Mouse (Mus musculus): ENCODE data around the gene Cds2. TPM values are rescaled to one million over a fixed set of nuclear protein-coding genes. Genes with fewer than 3 reads are reported as not detected.

Cds2 gene
- polyA plus RNA-seq, 1 experiment from 2014 or later: 22.1 TPM

DNA sequence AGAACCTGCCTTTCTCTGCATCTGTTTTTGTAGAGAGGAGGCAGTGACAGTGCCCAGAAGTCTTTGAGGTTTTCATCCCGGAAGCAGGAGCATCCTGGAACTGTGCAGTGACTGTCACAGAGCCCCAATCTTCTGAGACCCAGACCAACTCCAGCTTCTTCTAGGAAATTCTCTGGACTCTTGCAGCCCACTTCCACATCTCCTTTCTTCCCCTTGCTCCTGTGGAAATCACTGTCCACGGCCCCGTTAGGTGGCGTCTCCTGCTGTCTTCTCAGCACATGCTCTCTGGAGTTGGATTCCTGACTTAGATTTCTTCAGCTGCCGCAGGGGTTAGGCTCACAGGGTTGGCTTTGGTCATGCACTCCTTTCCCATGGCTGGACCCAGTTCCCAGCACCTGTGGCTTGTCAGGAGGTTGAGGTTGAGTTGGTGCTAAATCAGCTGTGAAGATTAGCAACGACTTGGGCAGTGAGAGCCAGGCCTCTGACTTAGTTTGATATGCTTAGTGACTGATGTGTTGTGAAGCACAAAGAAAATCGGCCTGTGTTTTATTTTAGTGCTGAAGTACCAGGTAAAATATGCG lies 15.4 kb downstream of the Cds2 start:
- ATAC-seq (ENCODE audit: low read depth): no peak
- H3K9ac ChIP-seq (ENCODE audit: low read length): no peak overlapping the region

DNA sequence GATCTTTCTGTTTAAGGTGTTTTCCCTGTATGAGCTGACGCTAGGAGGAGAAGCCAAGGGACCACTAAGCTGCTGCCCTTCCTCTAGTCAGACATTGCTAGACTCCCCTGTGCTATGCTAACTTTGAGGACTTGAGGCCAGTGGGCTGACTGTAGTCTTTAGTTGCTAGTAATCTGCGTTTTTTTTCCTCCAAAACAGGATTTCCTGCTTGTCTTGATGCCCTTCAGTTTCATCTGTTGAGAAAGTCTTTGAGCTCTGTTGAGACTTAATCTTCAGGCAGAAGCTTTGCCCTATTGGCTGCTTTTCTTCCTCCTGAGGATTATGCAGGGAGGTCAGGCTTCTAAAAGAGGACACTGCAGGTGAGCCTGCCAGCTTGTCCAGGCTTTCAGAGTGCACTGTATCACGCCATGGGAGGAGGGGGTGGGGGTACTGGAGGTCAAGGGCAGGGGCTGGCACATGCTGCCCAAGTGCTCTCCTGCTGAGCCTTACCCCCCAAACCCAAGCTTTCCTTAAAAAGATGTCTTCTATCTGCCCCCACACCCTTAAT lies 16.5 kb downstream of the Cds2 start:
- Histone ChIP-seq H3K9ac (ENCODE audit: low read length) (no peak overlapping the region), H3K4me1 (replicated peaks; ENCODE audit: control insufficient read depth, insufficient read depth, low read length) (peaks cover 27% of the 10 kb centered on the region), H3K36me3 (ENCODE audit: control insufficient read depth, insufficient read depth, low read length) (no peaks in the 10 kb centered on the region), H3K9me3 (ENCODE audit: control insufficient read depth, low read length) (no peaks in the 10 kb centered on the region), H3K27ac (ENCODE audit: low read length) (no peak overlapping the region), H3K27me3 (ENCODE audit: control insufficient read depth, insufficient read depth, low read depth, low read length) (no peaks in the 10 kb centered on the region), H3K4me2 (ENCODE audit: low read depth, low read length) (no peak overlapping the region), H3K4me3 (ENCODE audit: low read length) (no peak overlapping the region)
- no peak for ATAC-seq (ENCODE audit: low read depth)
- 62% methylated on average over 3 of the region's 3 CpGs for WGBS

More for the DNA sequence above, 15.4 kb downstream of the Cds2 start:
- Histone ChIP-seq H3K27me3 (ENCODE audit: control insufficient read depth, insufficient read depth, low read depth, low read length) (no peaks in the 10 kb centered on the region), H3K9me3 (ENCODE audit: control insufficient read depth, low read length) (no peaks in the 10 kb centered on the region), H3K4me2 (ENCODE audit: low read depth, low read length) (no peak overlapping the region), H3K27ac (ENCODE audit: low read length) (no peak overlapping the region), H3K4me1 (replicated peaks; ENCODE audit: control insufficient read depth, insufficient read depth, low read length) (peaks cover 17% of the 10 kb centered on the region), H3K4me3 (ENCODE audit: low read length) (no peak overlapping the region), H3K36me3 (ENCODE audit: control insufficient read depth, insufficient read depth, low read length) (no peaks in the 10 kb centered on the region)
- 67% methylated on average over 8 of the region's 8 CpGs for WGBS

- Histone ChIP-seq H3K4me3 (ENCODE audit: low read length) (no peak overlapping the region), H3K4me1 (replicated peaks; ENCODE audit: control insufficient read depth, insufficient read depth, low read length) (peaks cover 33% of the 10 kb centered on the region), H3K36me3 (ENCODE audit: control insufficient read depth, insufficient read depth, low read length) (no peaks in the 10 kb centered on the region), H3K27ac (ENCODE audit: low read length) (no peak overlapping the region), H3K9ac (ENCODE audit: low read length) (no peak overlapping the region), H3K4me2 (ENCODE audit: low read depth, low read length) (no peak overlapping the region), H3K9me3 (ENCODE audit: control insufficient read depth, low read length) (no peaks in the 10 kb centered on the region), H3K27me3 (ENCODE audit: control insufficient read depth, insufficient read depth, low read depth, low read length) (no peaks in the 10 kb centered on the region)
- WGBS: 71% methylated on average over 4 of the region's 4 CpGs
- ATAC-seq (ENCODE audit: low read depth): no peak
These were observed 17.0 kb downstream of the Cds2 start for GRCm38 (mm10) chr2:132279978-132280377.

DNA sequence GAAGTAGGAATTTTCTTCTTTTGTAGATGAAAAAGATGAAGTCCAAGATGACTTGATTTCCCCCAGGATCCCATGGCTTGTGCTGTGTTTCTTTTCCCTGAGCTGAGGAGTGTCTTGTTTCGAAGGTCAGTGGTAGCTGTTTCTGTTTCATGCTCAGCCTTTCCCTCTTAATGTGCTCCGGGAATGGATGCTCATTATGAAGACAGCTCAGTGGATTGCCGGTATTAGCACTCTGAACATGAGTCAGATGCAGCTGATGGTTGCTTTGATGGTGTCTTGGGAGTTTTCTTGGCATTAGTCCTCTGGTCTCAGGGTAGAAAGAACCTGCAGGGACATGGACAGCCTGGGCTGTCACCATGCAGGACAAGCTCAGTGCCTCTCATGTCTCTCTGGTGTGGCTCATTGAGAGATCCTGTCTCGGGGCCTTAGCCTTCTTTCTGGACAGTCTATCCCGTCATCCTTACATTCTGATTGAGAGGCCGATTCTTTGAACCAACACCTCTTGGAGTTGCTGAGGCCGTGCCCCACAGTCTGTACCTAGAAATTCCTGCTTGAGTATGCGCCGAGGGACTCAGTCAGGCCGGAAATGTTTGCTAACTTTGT lies 17.7 kb downstream of the Cds2 start:
- Histone ChIP-seq H3K27ac (ENCODE audit: low read length) (no peak overlapping the region), H3K9ac (ENCODE audit: low read length) (no peak overlapping the region), H3K4me3 (ENCODE audit: low read length) (no peak overlapping the region), H3K4me1 (replicated peaks; ENCODE audit: control insufficient read depth, insufficient read depth, low read length) (peaks cover 39% of the 10 kb centered on the region), H3K9me3 (ENCODE audit: control insufficient read depth, low read length) (no peaks in the 10 kb centered on the region), H3K4me2 (ENCODE audit: low read depth, low read length) (no peak overlapping the region), H3K36me3 (ENCODE audit: control insufficient read depth, insufficient read depth, low read length) (no peaks in the 10 kb centered on the region), H3K27me3 (ENCODE audit: control insufficient read depth, insufficient read depth, low read depth, low read length) (no peaks in the 10 kb centered on the region)
- 80% methylated on average over 10 of the region's 10 CpGs for WGBS
- no peak for ATAC-seq (ENCODE audit: low read depth)

GRCm38 (mm10) chr2:132281560-132282452 lies 18.9 kb downstream of the Cds2 start:
- no peak overlapping the region for H3K4me3 ChIP-seq (ENCODE audit: low read length)
- H3K9me3 ChIP-seq (ENCODE audit: control insufficient read depth, low read length): no peaks in the 10 kb centered on the region; the same call in 1 of the 2 replicates
- no peak overlapping the region for H3K4me2 ChIP-seq (ENCODE audit: low read depth, low read length)
- no peak overlapping the region for H3K27ac ChIP-seq (ENCODE audit: low read length)
- no peak overlapping the region for H3K9ac ChIP-seq (ENCODE audit: low read length)
- no peaks in the 10 kb centered on the region for H3K27me3 ChIP-seq (ENCODE audit: control insufficient read depth, insufficient read depth, low read depth, low read length)
- 52% methylated on average over 10 of the region's 10 CpGs for WGBS
- H3K36me3 ChIP-seq (ENCODE audit: control insufficient read depth, insufficient read depth, low read length): no peaks in the 10 kb centered on the region
- no peak for ATAC-seq (ENCODE audit: low read depth)
- peaks cover 40% of the 10 kb centered on the region for H3K4me1 ChIP-seq (replicated peaks; ENCODE audit: control insufficient read depth, insufficient read depth, low read length)

- H3K4me3 ChIP-seq (ENCODE audit: low read length): no peak overlapping the region
- no peaks in the 10 kb centered on the region; the same call in 1 of the 2 replicates for H3K9me3 ChIP-seq (ENCODE audit: control insufficient read depth, low read length)
- H3K4me2 ChIP-seq (ENCODE audit: low read depth, low read length): peak overlapping the region; percentile 27
- H3K36me3 ChIP-seq (ENCODE audit: control insufficient read depth, insufficient read depth, low read length): no peaks in the 10 kb centered on the region
- peak overlapping the region; percentile 44 for H3K9ac ChIP-seq (ENCODE audit: low read length)
- H3K27me3 ChIP-seq (ENCODE audit: control insufficient read depth, insufficient read depth, low read depth, low read length): no peaks in the 10 kb centered on the region
- peaks cover 40% of the 10 kb centered on the region for H3K4me1 ChIP-seq (replicated peaks; ENCODE audit: control insufficient read depth, insufficient read depth, low read length)
- H3K27ac ChIP-seq (ENCODE audit: low read length): peak overlapping the region; percentile 90
- ATAC-seq (ENCODE audit: low read depth): peak; percentile 41
- WGBS: 31% methylated on average over 12 of the region's 12 CpGs
These were observed 19.7 kb downstream of the Cds2 start for GRCm38 (mm10) chr2:132282453-132283174.

- Histone ChIP-seq H3K27ac (ENCODE audit: low read length) (peak overlapping the region; percentile 90), H3K9ac (ENCODE audit: low read length) (peak overlapping the region; percentile 44; the same call in 1 of the 2 replicates), H3K4me1 (replicated peaks; ENCODE audit: control insufficient read depth, insufficient read depth, low read length) (peaks cover 40% of the 10 kb centered on the region), H3K9me3 (ENCODE audit: control insufficient read depth, low read length) (no peaks in the 10 kb centered on the region; the same call in 1 of the 2 replicates), H3K36me3 (ENCODE audit: control insufficient read depth, insufficient read depth, low read length) (no peaks in the 10 kb centered on the region), H3K27me3 (ENCODE audit: control insufficient read depth, insufficient read depth, low read depth, low read length) (no peaks in the 10 kb centered on the region), H3K4me3 (ENCODE audit: low read length) (no peak overlapping the region), H3K4me2 (ENCODE audit: low read depth, low read length) (peak overlapping the region; percentile 27; the same call in 1 of the 2 replicates)
- WGBS: 36% methylated on average over 15 of the region's 15 CpGs
- peak; percentile 73 for ATAC-seq (ENCODE audit: low read depth)
These were observed 20.5 kb downstream of the Cds2 start for GRCm38 (mm10) chr2:132283236-132284070.

DNA sequence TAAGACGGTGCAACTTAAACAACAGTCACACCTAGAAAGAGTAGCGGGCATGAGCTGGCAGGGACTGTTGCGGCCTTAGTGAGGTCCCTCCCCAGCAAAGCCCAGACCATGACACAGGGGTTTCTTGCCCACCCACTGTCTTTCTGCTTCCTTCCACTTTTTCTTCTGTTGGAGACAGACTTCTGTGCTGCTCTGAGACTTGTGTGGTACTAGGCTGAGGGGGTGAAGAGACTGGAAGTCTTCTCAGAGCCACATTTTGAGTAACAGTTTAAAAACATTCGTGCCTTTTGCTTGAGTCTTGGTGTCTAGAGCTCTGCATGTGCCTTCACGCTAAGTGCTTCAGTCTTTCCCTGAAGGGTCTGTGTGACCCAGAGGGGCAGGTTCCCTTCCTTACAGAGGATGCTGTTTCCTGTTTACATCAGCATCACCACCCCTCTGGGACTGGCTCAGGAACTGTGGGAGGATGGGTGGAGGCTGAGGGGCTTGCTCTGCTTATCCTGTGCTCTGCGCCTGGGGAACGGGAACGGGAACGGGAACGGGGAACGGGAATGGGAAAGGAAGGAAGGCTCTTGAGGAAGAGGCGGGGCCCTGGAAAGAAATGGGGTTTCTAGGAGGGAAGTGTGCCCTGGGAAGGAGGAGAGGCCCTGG lies 21.7 kb downstream of the Cds2 start:
- Histone ChIP-seq H3K4me1 (replicated peaks; ENCODE audit: control insufficient read depth, insufficient read depth, low read length) (peaks cover 40% of the 10 kb centered on the region), H3K27ac (ENCODE audit: low read length) (peak overlapping the region; percentile 90), H3K9me3 (ENCODE audit: control insufficient read depth, low read length) (no peaks in the 10 kb centered on the region; the same call in 1 of the 2 replicates), H3K27me3 (ENCODE audit: control insufficient read depth, insufficient read depth, low read depth, low read length) (no peaks in the 10 kb centered on the region), H3K9ac (ENCODE audit: low read length) (peak overlapping the region; percentile 27; the same call in 1 of the 2 replicates), H3K36me3 (ENCODE audit: control insufficient read depth, insufficient read depth, low read length) (no peaks in the 10 kb centered on the region), H3K4me3 (ENCODE audit: low read length) (no peak overlapping the region), H3K4me2 (ENCODE audit: low read depth, low read length) (peak overlapping the region; percentile 23)
- WGBS: 53% methylated on average over 12 of the region's 12 CpGs
- ATAC-seq (ENCODE audit: low read depth): peak; percentile 87
